Mouse (Mus musculus): ENCODE results near the gene Pdcd5.

- TF ChIP-seq CTCF (IDR thresholded peaks at IDR 0.05; ENCODE audit: borderline replicate concordance, control insufficient read depth, extremely low read depth, insufficient read depth, low read length, poor library complexity): no peak
- TF ChIP-seq POLR2A (IDR thresholded peaks at IDR 0.05; ENCODE audit: control insufficient read depth, extremely low read depth, insufficient read depth, low read length, poor library complexity): no peak
Observed at GRCm38 (mm10) chr7:35692641-35693040, 45.3 kb upstream of the Pdcd5 start.

Measured in thymus, adult 2 months (tissue).